Mouse (Mus musculus): ENCODE measurements around the gene Spdya.
"Not testable (repeated sequence)": the region's sequence is repeated elsewhere in the genome, so short reads cannot be mapped to it uniquely, and the experiment has no call there.

Spdya gene

DNA sequence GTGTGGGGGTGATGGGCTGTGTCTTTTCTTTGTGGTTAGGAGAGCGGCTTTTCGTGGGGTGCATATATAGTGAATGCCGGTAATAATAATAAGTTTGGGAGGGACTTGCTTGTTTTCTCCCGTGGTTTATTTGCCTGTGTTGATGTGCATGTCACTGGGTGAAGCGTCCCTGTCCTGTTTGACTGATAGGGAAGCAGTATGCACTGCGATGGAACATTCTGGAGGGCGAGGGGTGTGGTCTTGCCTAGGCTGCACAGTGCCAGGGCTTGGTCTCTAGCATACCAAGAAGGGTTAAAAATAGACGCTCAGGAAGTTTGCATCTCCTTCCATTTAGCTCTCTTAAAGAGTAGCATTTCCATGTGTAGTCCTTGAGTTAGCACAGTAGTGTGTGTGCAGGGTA, 84.9 kb downstream of the Spdya start:
- DNase-seq = no peak

- no peak for DNase-seq
Measured at GRCm38 (mm10) chr17:71637750-71638265, 85.9 kb downstream of the Spdya start.

- not testable (repeated sequence) for DNase-seq
Measured at GRCm38 (mm10) chr17:71639056-71639455, 87.2 kb downstream of the Spdya start.

All from cerebellum, adult 9-11 months (tissue).